In the genomic region with DNA sequence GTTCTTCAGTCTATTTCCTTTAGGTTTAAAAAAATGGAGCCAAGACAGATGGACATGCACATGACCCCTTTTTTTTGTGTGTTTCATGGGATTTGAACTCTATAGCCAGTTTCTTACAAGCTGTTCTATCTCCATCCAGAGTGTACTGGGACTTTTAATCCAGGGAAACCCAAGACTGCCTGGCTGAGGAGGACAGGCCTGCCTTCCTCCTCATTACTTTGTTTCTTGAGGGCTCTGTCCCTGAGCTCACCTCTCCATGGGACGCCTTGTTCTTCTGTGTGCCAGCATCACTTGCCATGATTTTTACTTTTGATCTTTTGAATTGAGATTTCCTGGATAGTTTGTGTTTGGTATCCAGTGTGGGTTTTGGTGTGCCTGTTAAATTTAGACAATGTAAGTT, we compare ENCODE assay signal across 8 mouse cellular contexts. TPM values are rescaled to one million over a fixed set of nuclear protein-coding genes. Genes with fewer than 3 reads are reported as not detected.
DNase-seq lines count a peak whose midpoint lies in the region; ATAC-seq and TF ChIP-seq lines count a peak whose summit lies in the region.

No protein-coding gene starts in this region.

- peak overlapping the region; percentile 86 for H3K4me2 ChIP-seq in hindbrain, postnatal 0 days (ENCODE audit: low read depth, low read length)
- H3K4me2 ChIP-seq in midbrain, postnatal 0 days (ENCODE audit: low read depth, low read length, poor library complexity, severe bottlenecking), result peak overlapping the region; percentile 48

- no peaks in the 10 kb centered on the region for H3K36me3 ChIP-seq in kidney, adult 2 months (ENCODE audit: control insufficient read depth, insufficient read depth, low read length)
- H3K36me3 ChIP-seq in hindbrain, postnatal 0 days (ENCODE audit: insufficient read depth, low read length), result no peaks in the 10 kb centered on the region
- no peaks in the 10 kb centered on the region for H3K36me3 ChIP-seq in midbrain, postnatal 0 days (ENCODE audit: insufficient read depth, low read length)

- H3K27me3 ChIP-seq in kidney, adult 2 months (replicated peaks; ENCODE audit: control insufficient read depth, insufficient read depth, low read length), result no peaks in the 10 kb centered on the region
- no peaks in the 10 kb centered on the region for H3K27me3 ChIP-seq in hindbrain, postnatal 0 days (ENCODE audit: insufficient read depth, low read length)
- no peaks in the 10 kb centered on the region for H3K27me3 ChIP-seq in midbrain, postnatal 0 days (ENCODE audit: insufficient read depth, low read length)

- 29% methylated on average over 1 of the region's 1 CpGs for WGBS in kidney, adult 2 months
- 83% methylated on average over 1 of the region's 1 CpGs for WGBS in hindbrain, postnatal 0 days
- 94% methylated on average over 1 of the region's 1 CpGs for WGBS in midbrain, postnatal 0 days

- H3K4me3 ChIP-seq in kidney, adult 2 months (ENCODE audit: insufficient read depth, low read depth, low read length), result peak overlapping the region; percentile 43; the same call in 1 of the 2 replicates
- peak overlapping the region; percentile 90; the same call in 1 of the 2 replicates for H3K4me3 ChIP-seq in cortical plate, adult 2 months (ENCODE audit: insufficient read depth, low read length)
- H3K4me3 ChIP-seq in hindbrain, postnatal 0 days (ENCODE audit: low read length), result peak overlapping the region; percentile 93
- peak overlapping the region; percentile 70 for H3K4me3 ChIP-seq in midbrain, postnatal 0 days (ENCODE audit: low read depth, low read length)

- H3K9ac ChIP-seq in hindbrain, postnatal 0 days (replicated peaks; ENCODE audit: low read length), result peak overlapping the region; percentile 82
- H3K9ac ChIP-seq in midbrain, postnatal 0 days (replicated peaks; ENCODE audit: low read length, poor library complexity, severe bottlenecking), result 0 out of 2 replicates have a peak overlapping the region, but pooled peaks have one; percentile 5

- DNase-seq in kidney, adult 2 months, result no peak
- DNase-seq in kidney, postnatal 25 days, result no peak
- no peak for DNase-seq in hindbrain, postnatal 0 days (ENCODE audit: low spot score)
- no peak for DNase-seq in midbrain, postnatal 0 days (ENCODE audit: low spot score)
- no peak for DNase-seq in right cerebral cortex, adult 18-20 months
- DNase-seq in left cerebral cortex, postnatal 10 days (ENCODE audit: extremely low spot score in 1 of 2, low spot score in 2 of 2), result no peak

- H3K9me3 ChIP-seq in hindbrain, postnatal 0 days (ENCODE audit: low read length), result no peaks in the 10 kb centered on the region
- no peaks in the 10 kb centered on the region for H3K9me3 ChIP-seq in midbrain, postnatal 0 days (ENCODE audit: low read length)

- no peak for ATAC-seq in hindbrain, postnatal 0 days
- no peak for ATAC-seq in midbrain, postnatal 0 days (ENCODE audit: low FRiP score)
- ATAC-seq in frontal cortex, adult (ENCODE audit: low TSS enrichment), result no peak

- no peak overlapping the region for H3K27ac ChIP-seq in kidney, adult 2 months (ENCODE audit: insufficient read depth, low read depth, low read length)
- H3K27ac ChIP-seq in cortical plate, adult 2 months (ENCODE audit: insufficient read depth, low read length), result no peak overlapping the region
- no peak overlapping the region; the same call in 1 of the 2 replicates for H3K27ac ChIP-seq in hindbrain, postnatal 0 days
- H3K27ac ChIP-seq in midbrain, postnatal 0 days (ENCODE audit: low read depth, low read length), result no peak overlapping the region

- intact Hi-C loops in left cerebral cortex, postnatal 10 days (cut with DNase I), result no loop called here

- TF ChIP-seq CTCF in kidney, adult 2 months (conservative IDR thresholded peaks at IDR 0.05; ENCODE audit: insufficient read depth, insufficient read length, low read depth, low read length), result no peak
- TF ChIP-seq CTCF in cortical plate, adult 2 months (IDR thresholded peaks at IDR 0.05; ENCODE audit: extremely low read depth, insufficient read depth, low read length), result no peak
- no peak for TF ChIP-seq CTCF in hindbrain, postnatal 0 days (IDR thresholded peaks at IDR 0.05; ENCODE audit: low read depth)
- no peak for TF ChIP-seq CTCF in midbrain, postnatal 0 days (IDR thresholded peaks at IDR 0.05)

- no peak for TF ChIP-seq POLR2A in kidney, adult 2 months (IDR thresholded peaks at IDR 0.05; ENCODE audit: low read depth, low read length)
- no peak for TF ChIP-seq POLR2A in cortical plate, adult 2 months (IDR thresholded peaks at IDR 0.05; ENCODE audit: extremely low read depth, insufficient read depth, low read length)

- peaks cover 20% of the 10 kb centered on the region for H3K4me1 ChIP-seq in kidney, adult 2 months (ENCODE audit: control insufficient read depth, insufficient read depth, low read length)
- H3K4me1 ChIP-seq in cortical plate, adult 2 months (ENCODE audit: control insufficient read depth, insufficient read depth, low read length), result peaks cover 3% of the 10 kb centered on the region; the same call in 1 of the 2 replicates
- peaks cover 9% of the 10 kb centered on the region for H3K4me1 ChIP-seq in hindbrain, postnatal 0 days (ENCODE audit: insufficient read depth, low read length)
- peaks cover 6% of the 10 kb centered on the region; the same call in 1 of the 2 replicates for H3K4me1 ChIP-seq in midbrain, postnatal 0 days (ENCODE audit: insufficient read depth, low read length)

RNA-seq across cellular contexts. Expression of a gene that starts 1.6 kb away (rescaled TPM):
- polyA plus RNA-seq in kidney, adult 2 months (2012; rRNA removed), result 51.4 and 57.7 TPM in 2 replicates
- 95.7 and 105 TPM in 2 replicates for polyA plus RNA-seq in cortical plate, adult 2 months (2012; rRNA removed)
- 73.2 and 84.1 TPM in 2 replicates for total RNA-seq in hindbrain, postnatal 0 days (2014; rRNA removed)
- 119 and 120 TPM in 2 replicates for polyA plus RNA-seq in hindbrain, postnatal 0 days (2015; fragmentation: Nextera tagmentation; extraction: Ambion mirVana)
- total RNA-seq in midbrain, postnatal 0 days (2014; rRNA removed), result 72.7 and 155 TPM in 2 replicates
- polyA plus RNA-seq in midbrain, postnatal 0 days (2015; fragmentation: Nextera tagmentation; extraction: Ambion mirVana), result 104 and 116 TPM in 2 replicates
- total RNA-seq in left cerebral cortex, postnatal 10 days (2021), result 100 to 1,000 TPM; 130 TPM

Comparison
In these comparisons a context has a peak if more than half of its experiments do, and no peak if none do; other contexts are left out.
1. H3K4me3 ChIP-seq: peak in every context shown above with its lines; median percentile 93 in hindbrain, postnatal 0 days; 90 in cortical plate, adult 2 months; 70 in midbrain, postnatal 0 days; 43 in kidney, adult 2 months.